8 mouse cellular contexts compared by ENCODE assay signal in the genomic region with DNA sequence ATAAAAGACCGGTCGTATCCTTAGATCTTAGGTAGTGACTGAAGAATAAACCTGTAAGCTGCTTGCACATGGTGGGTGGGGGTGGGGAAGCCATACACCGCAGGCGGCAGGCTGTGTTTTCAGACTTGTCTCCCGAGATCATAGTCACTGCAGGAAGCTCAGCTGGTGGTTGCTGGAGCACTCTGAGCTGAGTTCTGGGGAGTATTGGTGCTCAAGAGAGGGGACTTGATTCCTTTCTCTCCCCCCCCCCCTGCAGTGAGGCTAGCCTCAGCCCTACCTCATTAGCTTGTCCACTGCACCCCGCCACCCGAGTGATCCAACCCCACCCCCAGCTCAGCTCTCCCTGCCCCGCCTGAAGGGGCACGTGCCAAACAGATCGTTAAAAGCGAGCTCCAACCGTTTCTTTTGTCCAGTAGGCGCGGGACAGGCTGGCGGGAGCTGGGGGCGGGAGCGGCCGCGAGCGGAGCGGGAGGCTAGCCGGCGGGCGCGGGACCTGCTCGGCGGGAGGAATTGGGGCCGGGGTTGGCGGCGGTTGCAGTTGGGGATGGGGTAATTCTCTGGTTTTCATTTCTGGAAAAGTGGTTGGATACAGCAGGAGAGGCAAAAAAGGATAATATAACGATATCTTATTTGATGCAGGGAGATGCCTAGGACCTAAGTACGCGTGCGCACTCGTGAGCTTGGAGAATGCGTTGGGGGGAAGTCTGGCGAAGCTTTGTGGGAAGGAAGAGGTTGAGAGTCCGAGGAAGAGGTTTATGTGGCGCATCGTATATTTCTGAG. TPM values are rescaled to one million over a fixed set of nuclear protein-coding genes. Genes with fewer than 3 reads are reported as not detected.
A peak's percentile ranks its signal among the peaks of the same experiment; 100 is the strongest.
DNase-seq lines count a peak whose midpoint lies in the region; ATAC-seq lines count a peak whose summit lies in the region.

No protein-coding gene starts in this region.

- peak; percentile 47; the same call in 1 of the 2 replicates for ATAC-seq in frontal cortex, adult (ENCODE audit: low TSS enrichment)
- ATAC-seq in hindbrain, embryonic 11.5 days (ENCODE audit: low FRiP score) = peak; percentile 70
- no peak; the same call in 1 of the 2 replicates for ATAC-seq in liver, embryonic 11.5 days (replicated peaks; ENCODE audit: low FRiP score)
- peak; percentile 58 for ATAC-seq in neural tube, embryonic 14.5 days (ENCODE audit: low read depth)

- H3K4me2 ChIP-seq in hindbrain, embryonic 11.5 days (replicated peaks; ENCODE audit: low read depth, low read length) = peak overlapping the region; percentile 92
- peak overlapping the region; percentile 68 for H3K4me2 ChIP-seq in liver, embryonic 11.5 days
- peak overlapping the region; percentile 80 for H3K4me2 ChIP-seq in neural tube, embryonic 14.5 days (ENCODE audit: low read depth, low read length)

- no peaks in the 10 kb centered on the region for H3K9me3 ChIP-seq in hindbrain, embryonic 11.5 days (ENCODE audit: control insufficient read depth, low read length)
- no peaks in the 10 kb centered on the region for H3K9me3 ChIP-seq in liver, embryonic 11.5 days (ENCODE audit: control insufficient read depth, low read length)
- no peaks in the 10 kb centered on the region for H3K9me3 ChIP-seq in neural tube, embryonic 14.5 days (ENCODE audit: control insufficient read depth, low read length)

- peak overlapping the region; percentile 58 for H3K9ac ChIP-seq in hindbrain, embryonic 11.5 days (ENCODE audit: low read depth, low read length)
- H3K9ac ChIP-seq in liver, embryonic 11.5 days (ENCODE audit: low read depth, low read length) = peak overlapping the region; percentile 59; the same call in 1 of the 2 replicates
- H3K9ac ChIP-seq in neural tube, embryonic 14.5 days (replicated peaks; ENCODE audit: low read depth, low read length) = peak overlapping the region; percentile 50

- H3K27me3 ChIP-seq in hindbrain, embryonic 11.5 days (ENCODE audit: control insufficient read depth, insufficient read depth, low read length) = peaks cover 27% of the 10 kb centered on the region
- peaks cover 64% of the 10 kb centered on the region for H3K27me3 ChIP-seq in liver, embryonic 11.5 days (replicated peaks; ENCODE audit: control insufficient read depth, insufficient read depth, low read length)
- peaks cover 16% of the 10 kb centered on the region for H3K27me3 ChIP-seq in neural tube, embryonic 14.5 days (ENCODE audit: control insufficient read depth, insufficient read depth, low read length)

- no peak for DNase-seq in frontal cortex, postnatal 14 days (ENCODE audit: low spot score in 2 of 2)
- peak; percentile 81 for DNase-seq in CD4-positive helper T cell, adult 2 months (ENCODE audit: low read depth, low spot score)
- peak; percentile 74 to 78 for DNase-seq in cerebellum, postnatal 10 days
- peak; percentile 79 for DNase-seq in hindbrain, embryonic 11.5 days (ENCODE audit: low spot score)
- peak; percentile 53 for DNase-seq in liver, embryonic 11.5 days (ENCODE audit: low spot score)
- DNase-seq in yolk sac, embryonic 10.5 days (ENCODE audit: low spot score) = peak; percentile 42

- H3K4me1 ChIP-seq in hindbrain, embryonic 11.5 days (replicated peaks; ENCODE audit: control insufficient read depth, insufficient read depth, low read length) = peaks cover 7% of the 10 kb centered on the region
- 0 out of 2 replicates have a peak, but pooled peaks cover 3% of the 10 kb centered on the region for H3K4me1 ChIP-seq in liver, embryonic 11.5 days (replicated peaks; ENCODE audit: control insufficient read depth, insufficient read depth, low read length)
- peaks cover 6% of the 10 kb centered on the region; the same call in 1 of the 2 replicates for H3K4me1 ChIP-seq in neural tube, embryonic 14.5 days (ENCODE audit: control insufficient read depth, insufficient read depth, low read length)

- H3K36me3 ChIP-seq in hindbrain, embryonic 11.5 days (ENCODE audit: control insufficient read depth, insufficient read depth, low read length) = no peaks in the 10 kb centered on the region
- H3K36me3 ChIP-seq in liver, embryonic 11.5 days (ENCODE audit: control insufficient read depth, insufficient read depth, low read length) = no peaks in the 10 kb centered on the region
- H3K36me3 ChIP-seq in neural tube, embryonic 14.5 days (ENCODE audit: control insufficient read depth, insufficient read depth, low read length) = no peaks in the 10 kb centered on the region

- H3K4me3 ChIP-seq in hindbrain, embryonic 11.5 days (ENCODE audit: low read depth, low read length) = peak overlapping the region; percentile 42
- peak overlapping the region; percentile 49 for H3K4me3 ChIP-seq in liver, embryonic 11.5 days (ENCODE audit: low read depth, low read length)
- H3K4me3 ChIP-seq in neural tube, embryonic 14.5 days (ENCODE audit: low read depth, low read length) = peak overlapping the region; percentile 60

- H3K27ac ChIP-seq in hindbrain, embryonic 11.5 days (ENCODE audit: low read depth, low read length) = no peak overlapping the region
- no peak overlapping the region for H3K27ac ChIP-seq in liver, embryonic 11.5 days (ENCODE audit: low read depth, low read length)
- peak overlapping the region; percentile 69 for H3K27ac ChIP-seq in neural tube, embryonic 14.5 days (ENCODE audit: low read depth, low read length)

- under 1% methylated on average over 39 of the region's 40 CpGs for WGBS in hindbrain, embryonic 11.5 days
- under 1% methylated on average over 40 of the region's 40 CpGs for WGBS in liver, embryonic 11.5 days
- under 1% methylated on average over 40 of the region's 40 CpGs for WGBS in neural tube, embryonic 14.5 days

RNA-seq across cellular contexts. Expression of gene Cdc20b, which starts 2.9 kb away (rescaled TPM):
- 0.92 and 2.1 TPM in 2 replicates for polyA plus RNA-seq in hindbrain, embryonic 11.5 days (2014; fragmentation: Nextera tagmentation; extraction: Ambion mirVana)
- not detected in 2 replicates for polyA plus RNA-seq in liver, embryonic 11.5 days (2014; fragmentation: Nextera tagmentation; extraction: Ambion mirVana)
- polyA plus RNA-seq in neural tube, embryonic 14.5 days (2014; fragmentation: Nextera tagmentation; extraction: Ambion mirVana) = 0.12 TPM in 1 of 2 replicates, not detected in the other

RNA-seq across cellular contexts. Expression of gene Gpx8, which starts 14.2 kb away (rescaled TPM):
- polyA plus RNA-seq in hindbrain, embryonic 11.5 days (2014; fragmentation: Nextera tagmentation; extraction: Ambion mirVana) = 103 and 105 TPM in 2 replicates
- polyA plus RNA-seq in liver, embryonic 11.5 days (2014; fragmentation: Nextera tagmentation; extraction: Ambion mirVana) = 43.0 and 43.4 TPM in 2 replicates
- 34.1 and 75.7 TPM in 2 replicates for polyA plus RNA-seq in neural tube, embryonic 14.5 days (2014; fragmentation: Nextera tagmentation; extraction: Ambion mirVana)

RNA-seq across cellular contexts. Expression of gene Mcidas, which starts 38.3 kb away (rescaled TPM):
- 2.2 and 2.7 TPM in 2 replicates for polyA plus RNA-seq in hindbrain, embryonic 11.5 days (2014; fragmentation: Nextera tagmentation; extraction: Ambion mirVana)
- not detected in 2 replicates for polyA plus RNA-seq in liver, embryonic 11.5 days (2014; fragmentation: Nextera tagmentation; extraction: Ambion mirVana)
- 0.11 TPM in 1 of 2 replicates, not detected in the other for polyA plus RNA-seq in neural tube, embryonic 14.5 days (2014; fragmentation: Nextera tagmentation; extraction: Ambion mirVana)

RNA-seq across cellular contexts. Expression of gene Ccno, which starts 44.4 kb away (rescaled TPM):
- 2.6 and 5.0 TPM in 2 replicates for polyA plus RNA-seq in hindbrain, embryonic 11.5 days (2014; fragmentation: Nextera tagmentation; extraction: Ambion mirVana)
- polyA plus RNA-seq in liver, embryonic 11.5 days (2014; fragmentation: Nextera tagmentation; extraction: Ambion mirVana) = 0.08 TPM in 1 of 2 replicates, not detected in the other
- 0.21 TPM in 1 of 2 replicates, not detected in the other for polyA plus RNA-seq in neural tube, embryonic 14.5 days (2014; fragmentation: Nextera tagmentation; extraction: Ambion mirVana)

Comparison
In these comparisons a context has a peak if more than half of its experiments do, and no peak if none do; other contexts are left out.
1. DNase-seq: peak in CD4-positive helper T cell, adult 2 months (single experiment), cerebellum, postnatal 10 days (2 of 2), hindbrain, embryonic 11.5 days (single experiment), liver, embryonic 11.5 days (single experiment) and yolk sac, embryonic 10.5 days (single experiment); none in frontal cortex, postnatal 14 days (0 of 2).
2. Peak in every context shown above with its lines, with median percentiles within 50 percentile points of each other: H3K4me2 ChIP-seq, H3K4me3 ChIP-seq and H3K9ac ChIP-seq.